In genomic region chr14:54181306-54181705, GRCm38 (mm10) we compare ENCODE assay signal across 16 mouse cellular contexts.
DNase-seq lines count a peak whose midpoint lies in the region; ATAC-seq and TF ChIP-seq lines count a peak whose summit lies in the region.
"Had no signal": no experiment of that assay in that cellular context is flagged by ENCODE, and none has a peak within 500 bp of the region (broad histone marks: within the 10 kb centered on the region; RNA-seq: fewer than 3 reads in every experiment).

No protein-coding gene starts in this region.

- TF ChIP-seq POLR2A in heart, adult 2 months (IDR thresholded peaks at IDR 0.05; ENCODE audit: insufficient read depth, low read depth, low read length), result no peak
- TF ChIP-seq POLR2A in thymus, adult 2 months (IDR thresholded peaks at IDR 0.05; ENCODE audit: control insufficient read depth, extremely low read depth, insufficient read depth, low read length, poor library complexity), result no peak

- H3K27ac ChIP-seq in heart, adult 2 months, result peak overlapping the region; percentile 55
- 0 out of 2 replicates have a peak overlapping the region, but pooled peaks have one; percentile 26 for H3K27ac ChIP-seq in hindbrain, postnatal 0 days
- H3K27ac ChIP-seq in hindbrain, embryonic 14.5 days, result no peak overlapping the region
- H3K27ac ChIP-seq in thymus, adult 2 months (ENCODE audit: control insufficient read depth, insufficient read depth, low read length), result peak overlapping the region; percentile 97; the same call in 1 of the 2 replicates
- peak overlapping the region; percentile 52; the same call in 1 of the 2 replicates for H3K27ac ChIP-seq in stomach, embryonic 15.5 days
- H3K27ac ChIP-seq: embryonic facial prominence, embryonic 10.5 days; limb, embryonic 10.5 days; liver, embryonic 12.5 days; macrophage; neural tube, embryonic 12.5 days had no signal

- no peak for DNase-seq in heart, adult 2 months
- no peak for DNase-seq in heart, postnatal 25 days (ENCODE audit: low spot score)
- no peak for DNase-seq in hindbrain, postnatal 0 days (ENCODE audit: low spot score)
- no peak for DNase-seq in hindbrain, embryonic 14.5 days (ENCODE audit: low spot score)
- DNase-seq in thymus, adult 2 months, result no peak
- DNase-seq in thymus, postnatal 14 days, result no peak
- DNase-seq: midbrain, embryonic 14.5 days had no signal

- ATAC-seq in hindbrain, postnatal 0 days, result no peak
- ATAC-seq in hindbrain, embryonic 14.5 days (ENCODE audit: low FRiP score), result no peak
- ATAC-seq in stomach, embryonic 15.5 days (ENCODE audit: insufficient read depth, low FRiP score, low read depth), result no peak
- ATAC-seq in monocyte, adult 5-6 weeks (replicated peaks; ENCODE audit: insufficient number of reproducible peaks, low FRiP score, low TSS enrichment, poor library complexity, severe bottlenecking), result no peak
- ATAC-seq: forebrain, embryonic 16.5 days; liver, embryonic 12.5 days; Patski had no signal

- H3K4me2 ChIP-seq in hindbrain, postnatal 0 days (ENCODE audit: low read depth, low read length), result no peak overlapping the region
- no peak overlapping the region for H3K4me2 ChIP-seq in hindbrain, embryonic 14.5 days (replicated peaks)
- no peak overlapping the region for H3K4me2 ChIP-seq in stomach, embryonic 15.5 days
- H3K4me2 ChIP-seq: liver, embryonic 12.5 days; neural tube, embryonic 12.5 days had no signal

- H3K36me3 ChIP-seq in heart, adult 2 months (ENCODE audit: control insufficient read depth, insufficient read depth, low read length), result no peaks in the 10 kb centered on the region
- no peaks in the 10 kb centered on the region for H3K36me3 ChIP-seq in hindbrain, postnatal 0 days (ENCODE audit: insufficient read depth, low read length)
- H3K36me3 ChIP-seq in hindbrain, embryonic 14.5 days (replicated peaks; ENCODE audit: control insufficient read depth, insufficient read depth), result no peaks in the 10 kb centered on the region
- H3K36me3 ChIP-seq in thymus, adult 2 months (ENCODE audit: control insufficient read depth, insufficient read depth, low read length), result peaks cover 64% of the 10 kb centered on the region
- H3K36me3 ChIP-seq in stomach, embryonic 15.5 days, result no peaks in the 10 kb centered on the region
- H3K36me3 ChIP-seq: embryonic facial prominence, embryonic 10.5 days; limb, embryonic 10.5 days; liver, embryonic 12.5 days; neural tube, embryonic 12.5 days had no signal

- intact Hi-C loops in heart, adult 2 months (cut with DNase I), result no loop called here
- intact Hi-C loops in heart, postnatal 25 days (cut with DNase I), result no loop called here

- no peaks in the 10 kb centered on the region for H3K79me2 ChIP-seq in heart, adult 2 months (replicated peaks; ENCODE audit: control insufficient read depth, insufficient read depth, low read length)

- H3K4me3 ChIP-seq in heart, adult 2 months, result peak overlapping the region; percentile 2
- no peak overlapping the region for H3K4me3 ChIP-seq in hindbrain, postnatal 0 days (ENCODE audit: low read length)
- no peak overlapping the region for H3K4me3 ChIP-seq in hindbrain, embryonic 14.5 days (replicated peaks; ENCODE audit: low read length)
- H3K4me3 ChIP-seq in thymus, adult 2 months (ENCODE audit: control insufficient read depth, insufficient read depth, low read length), result no peak overlapping the region
- no peak overlapping the region for H3K4me3 ChIP-seq in stomach, embryonic 15.5 days (replicated peaks)
- H3K4me3 ChIP-seq: embryonic facial prominence, embryonic 10.5 days; limb, embryonic 10.5 days; liver, embryonic 12.5 days; neural tube, embryonic 12.5 days had no signal

- no peaks in the 10 kb centered on the region; the same call in 1 of the 2 replicates for H3K27me3 ChIP-seq in heart, adult 2 months (ENCODE audit: control insufficient read depth, insufficient read depth, low read length)
- no peaks in the 10 kb centered on the region for H3K27me3 ChIP-seq in hindbrain, postnatal 0 days (ENCODE audit: insufficient read depth, low read length)
- H3K27me3 ChIP-seq in hindbrain, embryonic 14.5 days (ENCODE audit: control insufficient read depth, insufficient read depth, low read length), result no peaks in the 10 kb centered on the region
- no peaks in the 10 kb centered on the region for H3K27me3 ChIP-seq in thymus, adult 2 months (ENCODE audit: control insufficient read depth, insufficient read depth, low read length)
- H3K27me3 ChIP-seq in stomach, embryonic 15.5 days (replicated peaks), result no peaks in the 10 kb centered on the region
- H3K27me3 ChIP-seq: neural tube, embryonic 12.5 days; Patski had no signal

- 51% methylated on average over 3 of the region's 3 CpGs for whole genome bisulfite sequencing in heart, adult 2 months
- WGBS in hindbrain, postnatal 0 days, result 94% methylated on average over 3 of the region's 3 CpGs
- 92% methylated on average over 3 of the region's 3 CpGs for WGBS in hindbrain, embryonic 14.5 days
- WGBS in thymus, adult 2 months, result 26% methylated on average over 3 of the region's 3 CpGs
- WGBS in stomach, embryonic 15.5 days, result 44% methylated on average over 3 of the region's 3 CpGs

- peaks cover 2% of the 10 kb centered on the region for H3K4me1 ChIP-seq in heart, adult 2 months (ENCODE audit: control insufficient read depth, insufficient read depth, low read length)
- H3K4me1 ChIP-seq in hindbrain, postnatal 0 days (ENCODE audit: insufficient read depth, low read length), result peaks cover 16% of the 10 kb centered on the region; the same call in 1 of the 2 replicates
- H3K4me1 ChIP-seq in hindbrain, embryonic 14.5 days (replicated peaks; ENCODE audit: control insufficient read depth, insufficient read depth, low read length), result peaks cover 37% of the 10 kb centered on the region
- peaks cover 49% of the 10 kb centered on the region for H3K4me1 ChIP-seq in thymus, adult 2 months (replicated peaks; ENCODE audit: control insufficient read depth, insufficient read depth, low read length)
- H3K4me1 ChIP-seq in stomach, embryonic 15.5 days, result peaks cover 4% of the 10 kb centered on the region; the same call in 1 of the 2 replicates
- H3K4me1 ChIP-seq: limb, embryonic 10.5 days had no signal

- TF ChIP-seq EP300 in heart, adult 2 months (IDR thresholded peaks at IDR 0.05; ENCODE audit: insufficient read depth, low read depth, low read length), result no peak

- no peaks in the 10 kb centered on the region for H3K9me3 ChIP-seq in hindbrain, postnatal 0 days (ENCODE audit: low read length)
- H3K9me3 ChIP-seq in hindbrain, embryonic 14.5 days (ENCODE audit: control insufficient read depth, low read length), result no peaks in the 10 kb centered on the region
- no peaks in the 10 kb centered on the region for H3K9me3 ChIP-seq in stomach, embryonic 15.5 days
- H3K9me3 ChIP-seq: embryonic facial prominence, embryonic 10.5 days; limb, embryonic 10.5 days; liver, embryonic 12.5 days; neural tube, embryonic 12.5 days had no signal

- no peak for TF ChIP-seq CTCF in heart, adult 2 months (IDR thresholded peaks at IDR 0.05)
- no peak for TF ChIP-seq CTCF in hindbrain, postnatal 0 days (IDR thresholded peaks at IDR 0.05; ENCODE audit: low read depth)
- no peak for TF ChIP-seq CTCF in thymus, adult 2 months (IDR thresholded peaks at IDR 0.05; ENCODE audit: borderline replicate concordance, control insufficient read depth, extremely low read depth, insufficient read depth, low read length, poor library complexity)

- H3K9ac ChIP-seq in heart, adult 2 months (ENCODE audit: low read depth, low read length), result 0 out of 2 replicates have a peak overlapping the region, but pooled peaks have one; percentile 13
- no peak overlapping the region for H3K9ac ChIP-seq in hindbrain, postnatal 0 days (replicated peaks; ENCODE audit: low read length)
- no peak overlapping the region for H3K9ac ChIP-seq in hindbrain, embryonic 14.5 days
- no peak overlapping the region for H3K9ac ChIP-seq in stomach, embryonic 15.5 days
- H3K9ac ChIP-seq: liver, embryonic 12.5 days; neural tube, embryonic 12.5 days had no signal
